Mouse (Mus musculus): ENCODE results near the gene Nt5dc2. TPM values are rescaled to one million over a fixed set of nuclear protein-coding genes. Genes with fewer than 3 reads are reported as not detected.

Gene Nt5dc2
- total RNA-seq, 2 experiments from 2014 or later = 2.6 to 4.1 TPM

- no peak for DNase-seq
These were observed 37.6 kb downstream of the Nt5dc2 start, which contains the start of gene Stab1 for GRCm38 (mm10) chr14:31168425-31168824. Gene Stab1, minus strand, starts transcription at chr14:31168641.

- DNase-seq = no peak
These were observed 38.7 kb downstream of the Nt5dc2 start for GRCm38 (mm10) chr14:31169508-31169907.

- DNase-seq = no peak
These were observed 40.1 kb downstream of the Nt5dc2 start for GRCm38 (mm10) chr14:31170963-31171362.

GRCm38 (mm10) chr14:31171386-31171785 lies 40.5 kb downstream of the Nt5dc2 start:
- DNase-seq = no peak

GRCm38 (mm10) chr14:31171821-31172220 lies 41.0 kb downstream of the Nt5dc2 start:
- no peak for DNase-seq

GRCm38 (mm10) chr14:31172781-31173455 lies 42.1 kb downstream of the Nt5dc2 start:
- no peak for DNase-seq

- no peak for DNase-seq
These were observed 42.7 kb downstream of the Nt5dc2 start for GRCm38 (mm10) chr14:31173537-31173936.

- no peak for DNase-seq
These were observed 46.4 kb downstream of the Nt5dc2 start for GRCm38 (mm10) chr14:31177287-31177686.

- no peak for DNase-seq
These were observed 46.9 kb downstream of the Nt5dc2 start for GRCm38 (mm10) chr14:31177715-31178114.

GRCm38 (mm10) chr14:31179677-31180365 lies 49.0 kb downstream of the Nt5dc2 start:
- DNase-seq = peak; percentile 57

GRCm38 (mm10) chr14:31181512-31181911 lies 50.7 kb downstream of the Nt5dc2 start:
- no peak for DNase-seq

- DNase-seq = no peak
These were observed 52.0 kb downstream of the Nt5dc2 start for GRCm38 (mm10) chr14:31182786-31183290.

- no peak for DNase-seq
These were observed 52.7 kb downstream of the Nt5dc2 start for GRCm38 (mm10) chr14:31183541-31183940.

GRCm38 (mm10) chr14:31184195-31184594 lies 53.3 kb downstream of the Nt5dc2 start:
- DNase-seq = no peak

GRCm38 (mm10) chr14:31186656-31187055 lies 55.8 kb downstream of the Nt5dc2 start:
- DNase-seq = no peak

Other genes with a start within 250 kb of the Nt5dc2 start
- gene Itih4, start 244.6 kb upstream of the Nt5dc2 start, total RNA-seq (2021) = not detected
- gene Itih3, start 207.3 kb upstream of the Nt5dc2 start, total RNA-seq (2021) = under 1 TPM; 0.28 to 0.32 TPM
- gene Itih1, start 187.8 kb upstream of the Nt5dc2 start, total RNA-seq (2021) = not detected
- gene Nek4, start 179.7 kb upstream of the Nt5dc2 start, total RNA-seq (2021) = 1 to 10 TPM; 3.3 TPM
- 10 to 100 TPM; 11.5 to 13.7 TPM for gene Glt8d1, start 129.7 kb upstream of the Nt5dc2 start, total RNA-seq (2021)
- 100 to 1,000 TPM; 120 to 128 TPM for gene Spcs1, start 129.4 kb upstream of the Nt5dc2 start, total RNA-seq (2021)
- gene Pbrm1, start 111.9 kb upstream of the Nt5dc2 start, total RNA-seq (2021) = 10 to 100 TPM; 39.4 to 46.2 TPM
- gene Gnl3, start 111.9 kb upstream of the Nt5dc2 start, total RNA-seq (2021) = 10 to 100 TPM; 23.7 to 27.3 TPM
- gene Smim4, start 2.1 kb upstream of the Nt5dc2 start, total RNA-seq (2021) = 10 to 100 TPM; 37.6 to 43.8 TPM
- gene Stab1, start 37.6 kb downstream of the Nt5dc2 start, total RNA-seq (2021) = 10 to 100 TPM; 15.8 to 26.6 TPM
- 100 to 1,000 TPM; 137 to 627 TPM for gene Tnnc1, start 77.3 kb downstream of the Nt5dc2 start, total RNA-seq (2021)
- gene Nisch, start 85.9 kb downstream of the Nt5dc2 start, total RNA-seq (2021) = 10 to 100 TPM; 63.7 to 67.7 TPM
- gene Sema3g, start 86.8 kb downstream of the Nt5dc2 start, total RNA-seq (2021) = 1 to 10 TPM; 6.0 to 6.1 TPM
- 1 to 10 TPM; 5.2 to 6.3 TPM for gene Phf7, start 120.3 kb downstream of the Nt5dc2 start, total RNA-seq (2021)
- 10 to 100 TPM; 41.2 to 43.0 TPM for gene Bap1, start 120.4 kb downstream of the Nt5dc2 start, total RNA-seq (2021)
- under 1 TPM; 0.16 to 0.18 TPM for gene Dnah1, start 192.8 kb downstream of the Nt5dc2 start, total RNA-seq (2021)
- 10 to 100 TPM; 28.4 to 29.3 TPM for gene Capn7, start 205.6 kb downstream of the Nt5dc2 start, total RNA-seq (2021)